Mouse (Mus musculus) heart, embryonic 13.5 days (tissue): Measurements from ENCODE around the gene Col4a2. TPM values are rescaled to one million over a fixed set of nuclear protein-coding genes. Genes with fewer than 3 reads are reported as not detected.

Source experiments
- ATAC-seq: fragments of 200-750 bp; cut with Nextera tagmentation; 2 replicates; pipeline ENCODE4 v1.8.0; 2017; ENCODE audit warnings: moderate TSS enrichment; ENCODE audit not compliant: insufficient number of reproducible peaks, low FRiP score, low TSS enrichment; ENCODE audit errors: extremely low read depth
- H3K27ac ChIP-seq: fragments of 300-500 bp; sonication (generic); replicated peaks from 2 replicates; pipeline ENCODE4 v1.5.1; 2015; ENCODE audit warnings: moderate library complexity, mild to moderate bottlenecking, inconsistent platforms
- H3K27me3 ChIP-seq: fragments of 300-500 bp; sonication (generic); replicated peaks from 2 replicates; pipeline ENCODE4 v1.6.1; 2015; ENCODE audit warnings: mild to moderate bottlenecking, inconsistent platforms
- H3K36me3 ChIP-seq: fragments of 300-500 bp; sonication (generic); 2 replicates; pipeline ENCODE4 v1.6.1; 2015; ENCODE audit warnings: mild to moderate bottlenecking, inconsistent platforms
- H3K4me1 ChIP-seq: fragments of 300-500 bp; sonication (generic); 2 replicates; pipeline ENCODE4 v1.6.1; 2015; ENCODE audit warnings: inconsistent platforms
- H3K4me2 ChIP-seq: fragments of 300-500 bp; sonication (generic); 2 replicates; pipeline ENCODE4 v1.6.1; 2015; ENCODE audit warnings: inconsistent platforms, mild to moderate bottlenecking, moderate library complexity
- H3K4me3 ChIP-seq: fragments of 300-500 bp; sonication (generic); 2 replicates; pipeline ENCODE4 v1.5.1; 2015; ENCODE audit warnings: moderate library complexity, mild to moderate bottlenecking, inconsistent platforms
- H3K9ac ChIP-seq: fragments of 300-500 bp; sonication (generic); 2 replicates; pipeline ENCODE4 v1.6.1; 2015; ENCODE audit warnings: inconsistent platforms, mild to moderate bottlenecking, moderate library complexity
- H3K9me3 ChIP-seq: fragments of 300-500 bp; sonication (generic); 2 replicates; pipeline ENCODE4 v1.6.1; 2016; ENCODE audit warnings: inconsistent platforms
- WGBS: fragments of 180-500 bp; shearing (Covaris S2); methylation state at CpG from one replicate; pipeline ENCODE4 v1.1.7; 2015; ENCODE audit warnings: mixed read lengths; 5-methylcytosine and 5-hydroxymethylcytosine counted together
- polyA plus RNA-seq: library from polyadenylated mRNA; unstranded; fragments of >200 nt; fragmentation: Nextera tagmentation; extraction: Ambion mirVana; gene quantifications from 2 replicates; pipeline ENCODE4 v1.2.1, GENCODE M21; 2015

The Col4a2 gene
- polyA plus RNA-seq, 1 experiment from 2014 or later, result 71.5 TPM

DNA sequence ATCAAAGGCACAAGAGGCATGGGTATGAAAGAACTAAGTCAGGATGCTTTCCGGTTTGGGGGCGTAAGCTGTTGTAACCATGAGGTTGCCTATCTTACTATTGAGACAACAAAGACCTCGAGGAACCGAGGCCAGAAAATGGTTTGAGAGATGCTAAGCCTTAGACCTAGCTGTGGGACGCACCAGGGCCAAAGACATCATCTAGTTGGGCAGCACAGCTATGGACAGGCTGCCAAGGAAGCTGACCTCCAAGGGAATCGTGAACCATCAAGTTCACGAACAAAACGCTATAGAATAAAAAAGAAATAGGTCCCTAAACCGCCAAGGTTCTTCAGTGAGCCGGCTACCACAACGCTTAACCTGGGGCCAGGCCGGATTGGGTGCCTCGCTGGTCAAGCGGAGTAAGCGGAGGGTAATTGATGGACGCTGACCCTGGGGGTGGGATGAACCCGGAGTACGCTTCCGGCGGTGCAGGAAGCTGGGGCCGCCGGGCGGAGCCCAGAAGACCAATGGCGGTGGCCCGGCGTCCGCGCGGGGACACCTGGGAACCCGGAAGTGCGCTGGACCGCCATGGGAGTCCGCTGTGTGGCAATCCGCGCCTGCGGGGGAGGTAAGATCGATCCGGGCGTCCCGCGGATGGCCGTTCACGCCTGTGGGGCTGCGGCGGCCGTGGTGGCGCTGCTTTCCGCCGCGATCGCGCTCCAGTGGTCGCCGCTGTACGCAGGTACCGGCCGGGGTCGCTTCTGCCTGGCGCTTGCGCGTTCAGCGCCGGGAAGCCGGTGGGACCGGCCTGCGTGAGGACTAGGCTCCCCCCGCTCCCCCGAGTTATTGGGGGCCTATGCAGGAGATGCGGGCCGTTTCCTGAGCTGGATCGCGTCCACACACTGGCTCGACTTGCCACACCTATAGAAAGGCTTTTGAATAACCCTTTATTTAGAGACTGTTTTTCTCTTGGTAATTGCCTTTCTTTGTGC lies 184.7 kb downstream of the Col4a2 start, which contains the start of gene Naxd:
TSS of gene Naxd (plus strand) at position 490 of the 974 bp plus-strand sequence.
- H3K36me3 ChIP-seq, result peaks cover 9% of the 10 kb centered on the region
- H3K9me3 ChIP-seq, result no peaks in the 10 kb centered on the region
- H3K27me3 ChIP-seq, result peaks cover 22% of the 10 kb centered on the region
- peak within 1 kb of the TSS; percentile 66 for H3K27ac ChIP-seq
- H3K4me2 ChIP-seq, result peak within 1 kb of the TSS; percentile 70
- H3K4me3 ChIP-seq, result peak within 1 kb of the TSS; percentile 93
- peaks cover 18% of the 10 kb centered on the region for H3K4me1 ChIP-seq
- 3% methylated on average over 67 of the region's 73 CpGs for WGBS
- peak; percentile 88 for ATAC-seq
- peak within 1 kb of the TSS; percentile 95 for H3K9ac ChIP-seq

DNA sequence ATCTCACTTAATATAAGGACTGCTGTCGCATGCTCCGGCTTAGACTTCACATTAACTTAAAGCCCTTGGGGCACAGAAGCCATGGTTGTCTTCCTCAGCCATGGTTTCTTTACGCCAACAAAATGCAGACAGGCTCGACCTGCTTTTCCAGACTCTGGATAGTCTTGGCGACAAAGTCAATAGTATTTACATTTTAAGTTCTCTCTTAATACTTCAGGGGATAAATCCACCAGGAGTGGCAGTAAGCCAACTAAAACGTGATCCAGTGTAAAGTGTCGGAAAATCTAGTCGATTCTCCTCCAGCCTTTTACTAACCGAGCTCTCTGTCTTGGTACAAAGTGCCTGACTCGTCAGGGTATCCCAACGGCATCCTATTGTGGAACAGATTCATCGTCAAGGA lies 185.7 kb downstream of the Col4a2 start:
- peaks cover 18% of the 10 kb centered on the region for H3K4me1 ChIP-seq
- no peaks in the 10 kb centered on the region for H3K9me3 ChIP-seq
- peak overlapping the region; percentile 70 for H3K4me2 ChIP-seq
- H3K4me3 ChIP-seq, result peak overlapping the region; percentile 93
- no peak for ATAC-seq
- 68% methylated on average over 12 of the region's 12 CpGs for WGBS
- peak overlapping the region; percentile 95 for H3K9ac ChIP-seq
- peaks cover 19% of the 10 kb centered on the region for H3K36me3 ChIP-seq
- no peak overlapping the region for H3K27ac ChIP-seq
- peaks cover 17% of the 10 kb centered on the region for H3K27me3 ChIP-seq

Other genes starting within 250 kb of the Col4a2 start
- gene Col4a1, start within 50 bp of the Col4a2 start, polyA plus RNA-seq, result 164 TPM in 2 replicates
- 28.1 and 30.1 TPM in 2 replicates for gene Rab20, start 165.9 kb downstream of the Col4a2 start, polyA plus RNA-seq
- 73.5 and 77.8 TPM in 2 replicates for gene Naxd, start 184.7 kb downstream of the Col4a2 start, polyA plus RNA-seq
- 24.8 and 27.1 TPM in 2 replicates for gene Cars2, start 238.0 kb downstream of the Col4a2 start, polyA plus RNA-seq
- gene Ing1, start 242.8 kb downstream of the Col4a2 start, polyA plus RNA-seq, result 20.7 and 21.0 TPM in 2 replicates